Mouse (Mus musculus) ovary, postnatal 36 days (tissue): ENCODE results near the gene Bcar3.
A peak's percentile ranks its signal among the peaks of the same experiment; 100 is the strongest.

ENCODE experiments used
- DNase-seq: peaks from one replicate; pipeline ENCODE4 v3.0.0; 2022; ENCODE audit warnings: low spot score, mixed read lengths

Gene Bcar3

GRCm38 (mm10) chr3:122512725-122513375 is 218.9 kb downstream of the Bcar3 start:
- DNase-seq = no peak

GRCm38 (mm10) chr3:122515568-122516326 is 221.8 kb downstream of the Bcar3 start:
- no peak for DNase-seq

- peak; percentile 20 for DNase-seq
These were observed 222.4 kb downstream of the Bcar3 start for GRCm38 (mm10) chr3:122516327-122516695.

GRCm38 (mm10) chr3:122517726-122518125 is 223.8 kb downstream of the Bcar3 start:
- DNase-seq = no peak

GRCm38 (mm10) chr3:122518231-122518736 is 224.3 kb downstream of the Bcar3 start:
- DNase-seq = no peak

GRCm38 (mm10) chr3:122519082-122519481 is 225.1 kb downstream of the Bcar3 start:
- no peak for DNase-seq

GRCm38 (mm10) chr3:122520365-122520764 is 226.4 kb downstream of the Bcar3 start:
- DNase-seq = no peak

- no peak for DNase-seq
These were observed 226.9 kb downstream of the Bcar3 start for GRCm38 (mm10) chr3:122520875-122521274.

- DNase-seq = no peak
These were observed 227.4 kb downstream of the Bcar3 start for GRCm38 (mm10) chr3:122521294-122521693.

GRCm38 (mm10) chr3:122528477-122528876 is 234.5 kb downstream of the Bcar3 start:
- no peak for DNase-seq

GRCm38 (mm10) chr3:122535938-122536703 is 242.2 kb downstream of the Bcar3 start:
- DNase-seq = no peak

- no peak for DNase-seq
These were observed 244.9 kb downstream of the Bcar3 start for GRCm38 (mm10) chr3:122538851-122539250.

- DNase-seq = no peak
These were observed 246.2 kb downstream of the Bcar3 start for GRCm38 (mm10) chr3:122539961-122540690.

GRCm38 (mm10) chr3:122540918-122541317 is 247.0 kb downstream of the Bcar3 start:
- no peak for DNase-seq

- no peak for DNase-seq
These were observed 251.4 kb downstream of the Bcar3 start for GRCm38 (mm10) chr3:122545346-122545745.

- DNase-seq = no peak
These were observed 253.5 kb downstream of the Bcar3 start for GRCm38 (mm10) chr3:122547469-122547868.

- no peak for DNase-seq
These were observed 257.2 kb downstream of the Bcar3 start for GRCm38 (mm10) chr3:122551174-122551573.

GRCm38 (mm10) chr3:122557766-122558165 is 263.8 kb downstream of the Bcar3 start:
- no peak for DNase-seq

GRCm38 (mm10) chr3:122565285-122565684 is 271.3 kb downstream of the Bcar3 start:
- DNase-seq = no peak

GRCm38 (mm10) chr3:122566112-122566511 is 272.2 kb downstream of the Bcar3 start:
- no peak for DNase-seq

GRCm38 (mm10) chr3:122566549-122566948 is 272.6 kb downstream of the Bcar3 start:
- DNase-seq = no peak
